Mouse (Mus musculus): Measurements from ENCODE around the gene Rgp1. TPM values are rescaled to one million over a fixed set of nuclear protein-coding genes. Genes with fewer than 3 reads are reported as not detected.
"Not testable (repeated sequence)": the region's sequence is repeated elsewhere in the genome, so short reads cannot be mapped to it uniquely, and the experiment has no call there.

The Rgp1 gene
- polyA plus RNA-seq (2016; fragmentation: Nextera tagmentation; extraction: Ambion mirVana): 20.7 and 21.0 TPM in 2 replicates

GRCm38 (mm10) chr4:43578376-43579204 lies at the start of gene Rgp1, which contains the start of gene Gba2:
Rgp1 (plus strand) TSS chr4:43578715.
Gba2 (minus strand) TSS chr4:43578873.
- peaks cover 52% of the 10 kb centered on the region for H3K36me3 ChIP-seq
- H3K4me1 ChIP-seq: peaks cover 44% of the 10 kb centered on the region
- peak; percentile 88 for DNase-seq (ENCODE audit: low spot score)
- peak within 1 kb of the TSS; percentile 93 for H3K4me3 ChIP-seq
- no peaks in the 10 kb centered on the region for H3K27me3 ChIP-seq (ENCODE audit: low read depth, poor library complexity, severe bottlenecking)
- H3K27ac ChIP-seq (replicated peaks): peak within 1 kb of the TSS; percentile 94
- no peaks in the 10 kb centered on the region for H3K9me3 ChIP-seq (replicated peaks)
- WGBS: under 1% methylated on average over 76 of the region's 76 CpGs

DNA sequence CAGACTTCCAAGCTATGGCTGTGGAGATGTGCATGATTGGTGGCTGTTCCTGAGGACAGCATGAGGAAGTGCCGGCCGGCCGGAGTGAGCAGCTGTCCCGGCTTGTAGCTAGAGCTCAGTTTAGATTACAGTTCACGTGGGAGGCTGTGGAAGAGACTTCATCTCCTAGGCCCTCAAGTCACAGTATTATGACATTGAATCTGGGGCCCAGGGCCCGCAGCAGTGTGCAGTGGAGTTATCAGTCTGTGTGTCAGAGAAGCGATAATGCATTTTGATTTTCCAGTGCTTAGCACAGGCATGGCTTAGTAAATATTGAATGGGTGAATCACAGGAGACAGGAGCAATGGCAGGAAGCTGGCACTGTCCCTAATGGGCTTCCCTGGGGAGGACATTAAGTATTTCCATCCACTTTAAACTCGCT lies 48.4 kb upstream of the Rgp1 start:
- Histone ChIP-seq H3K36me3 (peaks cover 44% of the 10 kb centered on the region), H3K4me1 (no peaks in the 10 kb centered on the region), H3K27ac (replicated peaks) (no peak overlapping the region), H3K27me3 (ENCODE audit: low read depth, poor library complexity, severe bottlenecking) (peaks cover 17% of the 10 kb centered on the region), H3K9me3 (replicated peaks) (no peaks in the 10 kb centered on the region), H3K4me3 (no peak overlapping the region)
- 80% methylated on average over 8 of the region's 8 CpGs for WGBS
- no peak for DNase-seq (ENCODE audit: low spot score)

- WGBS: 30% methylated on average over 7 of the region's 7 CpGs
- H3K4me3 ChIP-seq: no peak overlapping the region
- H3K9me3 ChIP-seq (replicated peaks): no peaks in the 10 kb centered on the region
- H3K27me3 ChIP-seq (ENCODE audit: low read depth, poor library complexity, severe bottlenecking): peaks cover 12% of the 10 kb centered on the region
- H3K36me3 ChIP-seq: peaks cover 49% of the 10 kb centered on the region
- no peak overlapping the region for H3K27ac ChIP-seq (replicated peaks)
- no peaks in the 10 kb centered on the region for H3K4me1 ChIP-seq
- peak; percentile 69 for DNase-seq (ENCODE audit: low spot score)
These were observed 47.9 kb upstream of the Rgp1 start for GRCm38 (mm10) chr4:43530581-43530980.

DNA sequence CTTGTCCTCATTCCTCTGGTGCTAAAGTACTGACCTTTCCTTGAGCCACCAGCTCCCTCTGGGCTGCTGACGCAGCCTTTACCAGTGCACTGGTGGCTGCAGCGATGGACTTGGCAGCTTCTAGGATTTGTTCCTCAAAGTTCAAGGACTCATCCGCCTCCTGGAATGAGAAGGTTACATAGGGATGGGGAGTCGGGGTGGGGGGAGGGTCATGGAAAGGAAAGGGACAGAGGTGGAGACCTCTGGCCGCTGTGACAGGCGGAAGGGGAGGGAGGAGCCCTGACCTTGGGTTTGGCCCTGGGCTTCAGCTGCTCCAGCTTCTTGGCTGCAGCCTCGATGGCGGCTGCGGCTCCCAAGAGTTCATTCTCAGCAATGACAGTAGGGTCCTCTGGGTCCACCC lies 45.2 kb upstream of the Rgp1 start:
- Histone ChIP-seq H3K27ac (replicated peaks) (no peak overlapping the region), H3K9me3 (replicated peaks) (no peaks in the 10 kb centered on the region), H3K36me3 (peaks cover 75% of the 10 kb centered on the region), H3K27me3 (ENCODE audit: low read depth, poor library complexity, severe bottlenecking) (no peaks in the 10 kb centered on the region), H3K4me1 (no peaks in the 10 kb centered on the region), H3K4me3 (no peak overlapping the region)
- 88% methylated on average over 9 of the region's 9 CpGs for WGBS
- no peak for DNase-seq (ENCODE audit: low spot score)

DNA sequence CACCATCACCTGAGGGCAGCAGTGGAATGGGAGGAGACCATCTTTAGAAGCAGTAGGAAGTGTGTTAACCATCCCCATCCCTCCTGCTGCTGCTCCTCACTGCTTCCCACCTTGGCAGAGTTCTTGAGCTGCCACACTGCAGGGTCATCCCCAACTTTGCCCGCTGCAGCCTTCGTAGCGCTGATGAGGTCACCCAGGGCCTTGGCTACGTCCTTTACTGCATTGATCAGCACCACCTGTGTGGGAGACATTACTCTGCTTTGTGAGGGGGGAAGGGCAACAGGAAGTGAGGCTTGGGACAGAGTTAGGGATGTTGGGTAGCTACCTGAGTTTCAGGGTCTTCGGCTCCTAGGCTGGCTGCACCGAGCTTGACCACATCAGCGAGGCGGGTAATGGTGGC lies 42.9 kb upstream of the Rgp1 start:
- DNase-seq (ENCODE audit: low spot score): no peak
- H3K9me3 ChIP-seq (replicated peaks): no peaks in the 10 kb centered on the region
- no peak overlapping the region for H3K4me3 ChIP-seq
- no peak overlapping the region for H3K27ac ChIP-seq (replicated peaks)
- H3K27me3 ChIP-seq (ENCODE audit: low read depth, poor library complexity, severe bottlenecking): no peaks in the 10 kb centered on the region
- no peaks in the 10 kb centered on the region for H3K4me1 ChIP-seq
- H3K36me3 ChIP-seq: peaks cover 98% of the 10 kb centered on the region
- WGBS: 97% methylated on average over 8 of the region's 8 CpGs

GRCm38 (mm10) chr4:43536031-43536430 lies 42.5 kb upstream of the Rgp1 start:
- 92% methylated on average over 9 of the region's 9 CpGs for WGBS
- H3K36me3 ChIP-seq: peaks cover 99% of the 10 kb centered on the region
- H3K27ac ChIP-seq (replicated peaks): no peak overlapping the region
- H3K4me3 ChIP-seq: no peak overlapping the region
- H3K4me1 ChIP-seq: no peaks in the 10 kb centered on the region
- H3K9me3 ChIP-seq (replicated peaks): no peaks in the 10 kb centered on the region
- no peaks in the 10 kb centered on the region for H3K27me3 ChIP-seq (ENCODE audit: low read depth, poor library complexity, severe bottlenecking)
- DNase-seq (ENCODE audit: low spot score): no peak

DNA sequence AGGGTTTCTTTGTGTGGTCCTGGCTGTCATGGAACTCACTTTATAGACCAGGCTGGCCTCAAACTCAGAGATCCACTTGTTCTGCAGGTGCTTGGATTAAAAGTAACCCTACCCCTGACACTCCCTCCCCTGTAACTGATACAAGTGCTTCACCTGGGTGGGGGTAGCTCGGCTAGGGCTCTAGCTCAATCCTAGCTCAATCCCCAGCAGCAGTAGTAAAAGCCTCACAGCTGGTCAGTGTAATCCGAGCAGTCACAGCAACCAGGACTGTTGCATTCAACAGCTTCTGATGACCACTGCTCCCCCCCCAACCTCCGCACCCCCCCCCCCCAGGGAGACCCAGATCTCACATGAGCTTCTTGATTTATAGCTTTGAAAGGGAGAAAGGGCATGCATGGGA lies 36.5 kb upstream of the Rgp1 start:
- Histone ChIP-seq H3K27ac (replicated peaks) (no peak overlapping the region), H3K9me3 (replicated peaks) (no peaks in the 10 kb centered on the region), H3K4me1 (no peaks in the 10 kb centered on the region), H3K27me3 (ENCODE audit: low read depth, poor library complexity, severe bottlenecking) (no peaks in the 10 kb centered on the region), H3K4me3 (no peak overlapping the region), H3K36me3 (peaks cover 99% of the 10 kb centered on the region)
- 75% methylated on average over 3 of the region's 3 CpGs for WGBS
- DNase-seq (ENCODE audit: low spot score): no peak

DNA sequence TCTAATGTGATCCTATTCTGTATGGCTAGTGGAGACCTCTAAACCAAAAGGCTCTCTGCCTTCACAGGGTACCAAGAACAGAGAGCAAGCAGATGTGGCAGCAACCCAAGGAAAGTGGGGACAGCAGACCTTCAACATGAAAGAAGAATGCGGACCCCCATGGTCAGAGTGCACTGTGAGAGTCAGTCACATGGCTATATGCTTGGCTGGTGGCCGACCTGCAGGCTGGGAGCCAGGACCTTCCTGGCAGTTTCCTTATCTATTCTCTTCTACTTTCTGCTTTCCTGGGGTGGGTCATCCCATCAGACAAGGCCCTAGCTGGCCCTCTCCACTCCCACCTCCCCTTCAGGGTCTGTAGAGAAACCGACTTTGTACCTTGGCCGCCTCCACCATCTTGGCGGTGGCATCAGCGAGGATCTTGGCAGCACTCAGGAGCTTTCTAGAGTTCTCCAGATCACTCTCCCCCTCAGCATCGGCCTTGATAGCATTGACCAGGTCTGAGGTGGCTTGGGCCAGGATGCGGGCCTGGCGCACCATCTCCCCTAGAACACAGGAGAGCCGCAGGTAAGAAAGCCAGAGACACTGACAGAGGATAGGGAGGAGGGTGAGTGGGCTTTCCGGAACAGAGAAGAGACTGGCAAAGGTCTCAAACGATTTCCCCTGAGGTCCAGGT lies 32.0 kb upstream of the Rgp1 start:
- no peaks in the 10 kb centered on the region for H3K27me3 ChIP-seq (ENCODE audit: low read depth, poor library complexity, severe bottlenecking)
- WGBS: 91% methylated on average over 12 of the region's 12 CpGs
- H3K36me3 ChIP-seq: peaks cover 100% of the 10 kb centered on the region
- H3K27ac ChIP-seq (replicated peaks): no peak overlapping the region
- DNase-seq (ENCODE audit: low spot score): no peak
- H3K4me1 ChIP-seq: no peaks in the 10 kb centered on the region
- H3K9me3 ChIP-seq (replicated peaks): no peaks in the 10 kb centered on the region
- H3K4me3 ChIP-seq: no peak overlapping the region

GRCm38 (mm10) chr4:43547160-43547559 lies 31.4 kb upstream of the Rgp1 start:
- H3K36me3 ChIP-seq: peaks cover 100% of the 10 kb centered on the region
- no peak overlapping the region for H3K4me3 ChIP-seq
- H3K4me1 ChIP-seq: no peaks in the 10 kb centered on the region
- no peak for DNase-seq (ENCODE audit: low spot score)
- H3K9me3 ChIP-seq (replicated peaks): no peaks in the 10 kb centered on the region
- H3K27ac ChIP-seq (replicated peaks): no peak overlapping the region
- whole genome bisulfite sequencing: 97% methylated on average over 8 of the region's 8 CpGs
- H3K27me3 ChIP-seq (ENCODE audit: low read depth, poor library complexity, severe bottlenecking): no peaks in the 10 kb centered on the region

DNA sequence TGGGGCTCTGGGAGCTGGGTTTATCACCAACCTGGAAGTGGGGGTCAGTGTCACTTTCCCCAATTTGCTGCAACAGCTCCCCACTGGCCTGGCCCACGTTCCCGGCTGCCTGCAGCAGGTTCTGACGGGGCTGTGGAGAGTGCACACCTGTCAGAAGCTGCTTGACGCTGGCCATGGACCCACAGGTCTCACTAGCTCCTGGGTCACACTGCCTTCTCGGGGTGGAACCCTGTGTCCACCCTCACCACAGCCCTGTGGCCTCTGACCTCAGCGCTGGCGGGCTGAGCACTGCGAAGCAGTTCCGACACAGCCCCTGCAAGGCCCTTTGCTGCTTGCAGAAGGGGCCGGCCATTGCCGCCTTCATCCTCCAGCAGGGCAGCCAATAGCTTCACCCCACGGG lies 29.5 kb upstream of the Rgp1 start:
- 91% methylated on average over 12 of the region's 12 CpGs for WGBS
- no peaks in the 10 kb centered on the region for H3K27me3 ChIP-seq (ENCODE audit: low read depth, poor library complexity, severe bottlenecking)
- no peak overlapping the region for H3K27ac ChIP-seq (replicated peaks)
- peaks cover 100% of the 10 kb centered on the region for H3K36me3 ChIP-seq
- 0 out of 2 replicates have a peak, but pooled peaks cover 2% of the 10 kb centered on the region for H3K9me3 ChIP-seq (replicated peaks)
- no peak for DNase-seq (ENCODE audit: low spot score)
- H3K4me1 ChIP-seq: no peaks in the 10 kb centered on the region
- H3K4me3 ChIP-seq: no peak overlapping the region

GRCm38 (mm10) chr4:43551854-43552253 lies 26.7 kb upstream of the Rgp1 start:
- not testable (repeated sequence) for DNase-seq (ENCODE audit: low spot score); H3K9me3 ChIP-seq (replicated peaks); H3K4me3 ChIP-seq; H3K27me3 ChIP-seq (ENCODE audit: low read depth, poor library complexity, severe bottlenecking); H3K4me1 ChIP-seq; H3K27ac ChIP-seq (replicated peaks)
- 90% methylated on average over 6 of the region's 6 CpGs for WGBS
- peaks cover 100% of the 10 kb centered on the region for H3K36me3 ChIP-seq

DNA sequence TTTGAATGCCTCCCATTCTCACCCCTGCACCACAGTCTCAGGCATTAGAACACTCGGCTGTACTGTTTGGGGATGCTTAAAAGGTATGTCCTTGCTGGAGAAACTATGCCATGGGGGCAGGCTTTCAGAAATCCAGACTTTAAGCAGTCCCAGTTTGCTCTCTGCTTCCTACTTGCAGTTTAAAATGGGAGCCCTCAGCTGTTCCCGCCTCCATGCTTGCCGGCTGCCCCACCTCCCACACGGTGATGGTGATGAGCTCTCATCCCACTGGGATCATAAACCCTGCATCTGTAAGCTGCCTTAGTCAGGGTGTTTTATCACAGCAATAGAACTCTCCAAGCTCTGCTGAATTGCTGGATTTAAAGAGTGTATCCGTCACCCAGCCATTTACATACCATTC lies 26.1 kb upstream of the Rgp1 start:
- H3K9me3 ChIP-seq (replicated peaks): 0 out of 2 replicates have a peak, but pooled peaks cover 2% of the 10 kb centered on the region
- WGBS: 98% methylated on average over 5 of the region's 5 CpGs
- no peaks in the 10 kb centered on the region for H3K27me3 ChIP-seq (ENCODE audit: low read depth, poor library complexity, severe bottlenecking)
- H3K27ac ChIP-seq (replicated peaks): no peak overlapping the region
- peaks cover 6% of the 10 kb centered on the region for H3K4me1 ChIP-seq
- no peak for DNase-seq (ENCODE audit: low spot score)
- H3K36me3 ChIP-seq: peaks cover 98% of the 10 kb centered on the region
- H3K4me3 ChIP-seq: no peak overlapping the region

GRCm38 (mm10) chr4:43553891-43554290 lies 24.6 kb upstream of the Rgp1 start:
- no peaks in the 10 kb centered on the region for H3K27me3 ChIP-seq (ENCODE audit: low read depth, poor library complexity, severe bottlenecking)
- H3K4me3 ChIP-seq: no peak overlapping the region
- peaks cover 89% of the 10 kb centered on the region for H3K36me3 ChIP-seq
- DNase-seq (ENCODE audit: low spot score): no peak
- 0 out of 2 replicates have a peak, but pooled peaks cover 2% of the 10 kb centered on the region for H3K9me3 ChIP-seq (replicated peaks)
- peaks cover 20% of the 10 kb centered on the region for H3K4me1 ChIP-seq
- no peak overlapping the region for H3K27ac ChIP-seq (replicated peaks)

All from midbrain, embryonic 10.5 days (tissue).